Mouse (Mus musculus): ENCODE measurements around the gene Olfr212. TPM values are rescaled to one million over a fixed set of nuclear protein-coding genes. Genes with fewer than 3 reads are reported as not detected.

Olfr212 gene
- total and polyA plus RNA-seq, 3 experiments = not detected

DNA sequence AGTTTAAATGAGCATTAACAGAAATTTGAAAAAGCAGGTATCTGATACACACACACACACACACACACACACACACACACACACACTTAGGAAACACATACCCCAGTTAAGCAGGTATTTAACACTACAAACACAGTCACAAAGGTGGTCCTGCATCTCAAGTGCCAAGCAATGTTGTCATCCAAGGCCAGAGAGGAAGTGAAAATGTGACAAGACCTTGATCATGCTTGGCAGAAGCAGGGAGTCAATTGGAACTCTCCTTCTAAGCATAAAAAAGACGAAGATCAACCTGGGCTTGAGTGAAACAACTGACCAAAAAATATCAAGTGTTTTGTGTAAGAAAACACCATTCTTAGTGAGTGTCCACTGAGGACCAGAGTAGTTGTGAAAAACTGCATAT is 10.4 kb upstream of the Olfr212 start:
- in situ Hi-C loops (cut with MboI; ENCODE audit: low pct_ligation_motif_present, low pct_unique_long_range_greater_than_20kb, low sequenced_read_pairs) = no loop called here
- no peak for DNase-seq (ENCODE audit: extremely low read depth)
- no peaks in the 10 kb centered on the region; a peak in 1 of 4 replicates for H3K4me1 ChIP-seq (ENCODE audit: control insufficient read depth in 1 of 2, insufficient read depth in 2 of 2)

DNA sequence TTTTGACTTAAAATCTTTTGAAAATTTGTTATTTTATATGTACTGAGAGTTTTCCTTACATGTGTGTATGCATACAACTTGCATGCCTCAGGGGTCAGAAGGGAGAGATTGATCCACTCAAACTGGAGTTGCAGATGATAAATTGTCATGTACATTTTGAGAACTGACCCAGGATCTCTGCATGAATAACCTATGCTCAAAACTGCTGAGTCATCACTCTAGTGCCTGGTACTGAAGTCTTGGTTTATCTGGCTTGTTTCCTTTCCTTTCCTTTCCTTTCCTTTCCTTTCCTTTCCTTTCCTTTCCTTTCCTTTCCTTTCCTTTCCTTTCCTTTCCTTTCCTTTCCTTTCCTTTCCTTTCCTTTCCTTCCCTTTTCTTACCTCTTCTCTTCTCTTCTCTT is 8.5 kb downstream of the Olfr212 start:
- in situ Hi-C loops (cut with MboI; ENCODE audit: low pct_ligation_motif_present, low pct_unique_long_range_greater_than_20kb, low sequenced_read_pairs) = no loop called here

More for the DNA sequence above, 10.4 kb upstream of the Olfr212 start:
- no peaks in the 10 kb centered on the region for H3K79me2 ChIP-seq (replicated peaks; ENCODE audit: control insufficient read depth, extremely low read depth, insufficient read depth, poor library complexity, severe bottlenecking)
- H3K9me3 ChIP-seq (replicated peaks; ENCODE audit: low read length) = no peaks in the 10 kb centered on the region
- TF ChIP-seq ZNF384 (IDR thresholded peaks at IDR 0.05; ENCODE audit: low read depth, low read length) (no peak), MXI1 (IDR thresholded peaks at IDR 0.05; ENCODE audit: low read depth, low read length) (no peak), EP300 (IDR thresholded peaks at IDR 0.05; ENCODE audit: low read length) (no peak), POLR2AphosphoS2 (IDR thresholded peaks at IDR 0.05; ENCODE audit: low read depth, low read length) (no peak), ETS1 (conservative IDR thresholded peaks at IDR 0.05; ENCODE audit: low read depth, low read length) (no peak), JUN (IDR thresholded peaks at IDR 0.05; ENCODE audit: insufficient read depth, low read depth, low read length) (no peak), ELF1 (IDR thresholded peaks at IDR 0.05; ENCODE audit: low read depth, low read length) (no peak), USF1 (IDR thresholded peaks at IDR 0.05; ENCODE audit: low read depth, low read length) (no peak), NELFE (IDR thresholded peaks at IDR 0.05; ENCODE audit: low read depth, low read length) (no peak), E2F4 (IDR thresholded peaks at IDR 0.05; ENCODE audit: insufficient replicate concordance, low read depth, low read length) (no peak), CTCF (conservative IDR thresholded peaks at IDR 0.05 in 1 of 2, IDR thresholded peaks at IDR 0.05 in 1 of 2; ENCODE audit: low read depth in 2 of 2, low read length in 2 of 2) (no peak), MAFK (IDR thresholded peaks at IDR 0.05; ENCODE audit: insufficient replicate concordance, low read length) (no peak), JUND (conservative IDR thresholded peaks at IDR 0.05; ENCODE audit: low read depth, low read length) (no peak), BHLHE40 (IDR thresholded peaks at IDR 0.05; ENCODE audit: low read depth, low read length) (no peak), IRF4 (IDR thresholded peaks at IDR 0.05; ENCODE audit: low read depth, low read length) (no peak), MEF2A (IDR thresholded peaks at IDR 0.05; ENCODE audit: borderline replicate concordance, low read depth, low read length) (no peak), CHD1 (IDR thresholded peaks at IDR 0.05; ENCODE audit: low read depth, low read length) (no peak), UBTF (IDR thresholded peaks at IDR 0.05; ENCODE audit: low read depth, low read length) (no peak), ZC3H11A (IDR thresholded peaks at IDR 0.05; ENCODE audit: low read depth, low read length) (no peak), SMC3 (IDR thresholded peaks at IDR 0.05; ENCODE audit: low read depth, low read length) (no peak)
- no peaks in the 10 kb centered on the region for H3K36me3 ChIP-seq (replicated peaks in 1 of 2; ENCODE audit: control insufficient read depth in 1 of 2, insufficient read depth in 1 of 2, low read length in 1 of 2)
- dilution Hi-C loops (cut with MboI; ENCODE audit: extremely low pct_ligation_motif_present, extremely low pct_unique_long_range_greater_than_20kb, low sequenced_read_pairs) = no loop called here
- no peak overlapping the region for H3K4me2 ChIP-seq (ENCODE audit: insufficient read depth, low read depth, poor library complexity, severe bottlenecking)
- no peak overlapping the region for H3K4me3 ChIP-seq (replicated peaks in 1 of 3; ENCODE audit: low read depth in 2 of 3, low read length in 2 of 3, poor library complexity in 1 of 3)
- H3K27ac ChIP-seq (ENCODE audit: insufficient read depth, low read depth) = no peak overlapping the region
- no peak overlapping the region for H3K9ac ChIP-seq (ENCODE audit: insufficient read depth, low read depth)
- peaks cover 3% of the 10 kb centered on the region for H3K27me3 ChIP-seq (replicated peaks)

More for the DNA sequence above, 8.5 kb downstream of the Olfr212 start:
- H3K4me2 ChIP-seq (ENCODE audit: insufficient read depth, low read depth, poor library complexity, severe bottlenecking) = no peak overlapping the region
- no peaks in the 10 kb centered on the region for H3K36me3 ChIP-seq (replicated peaks in 1 of 2; ENCODE audit: control insufficient read depth in 1 of 2, insufficient read depth in 1 of 2, low read length in 1 of 2)
- TF ChIP-seq E2F4 (IDR thresholded peaks at IDR 0.05; ENCODE audit: insufficient replicate concordance, low read depth, low read length) = no peak
- TF ChIP-seq MAFK (IDR thresholded peaks at IDR 0.05; ENCODE audit: insufficient replicate concordance, low read length) = peak; percentile 96
- no peak for TF ChIP-seq MAZ (IDR thresholded peaks at IDR 0.05; ENCODE audit: low read depth, low read length)
- no peak overlapping the region for H3K4me3 ChIP-seq (replicated peaks in 1 of 3; ENCODE audit: low read depth in 2 of 3, low read length in 2 of 3, poor library complexity in 1 of 3)
- H3K79me2 ChIP-seq (replicated peaks; ENCODE audit: control insufficient read depth, extremely low read depth, insufficient read depth, poor library complexity, severe bottlenecking) = no peaks in the 10 kb centered on the region
- no peaks in the 10 kb centered on the region for H3K27me3 ChIP-seq (replicated peaks)
- H3K9me3 ChIP-seq (replicated peaks; ENCODE audit: low read length) = peaks cover 1% of the 10 kb centered on the region
- no peak for DNase-seq (ENCODE audit: extremely low read depth)
- H3K9ac ChIP-seq (ENCODE audit: insufficient read depth, low read depth) = no peak overlapping the region
- H3K4me1 ChIP-seq (ENCODE audit: control insufficient read depth in 1 of 2, insufficient read depth in 2 of 2) = no peaks in the 10 kb centered on the region
- H3K27ac ChIP-seq (ENCODE audit: insufficient read depth, low read depth) = no peak overlapping the region
- dilution Hi-C loops (cut with MboI; ENCODE audit: extremely low pct_ligation_motif_present, extremely low pct_unique_long_range_greater_than_20kb, low sequenced_read_pairs) = no loop called here

Measured in CH12.LX (cell line).